In the genomic region with DNA sequence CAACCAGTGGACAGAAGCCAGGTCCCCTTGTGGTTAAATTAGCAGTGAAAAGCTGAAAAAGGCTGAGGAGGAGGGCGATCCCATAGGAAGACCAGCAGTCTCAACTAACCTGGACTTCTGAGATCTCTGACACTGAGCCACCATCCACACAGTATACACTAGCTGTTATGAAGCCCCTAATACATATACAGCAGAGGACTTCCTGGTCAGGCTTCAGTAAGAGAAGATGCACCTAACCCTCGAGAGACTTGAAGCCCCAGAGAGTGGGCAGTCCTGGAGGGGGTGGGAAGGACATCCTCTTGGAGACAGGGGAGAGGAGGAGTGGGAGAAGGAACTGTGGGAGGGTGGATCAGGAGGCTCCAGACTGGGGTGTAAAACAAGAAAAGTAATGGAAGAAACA, we compare ENCODE assay signal across 31 mouse cellular contexts.
"Had no signal": no experiment of that assay in that cellular context is flagged by ENCODE, and none has a peak within 500 bp of the region (broad histone marks: within the 10 kb centered on the region; RNA-seq: fewer than 3 reads in every experiment).

No protein-coding gene starts in this region.

- H3K4me3 ChIP-seq: left cerebral cortex, adult 2 months; limb, embryonic 10.5 days; limb, embryonic 12.5 days; limb, embryonic 13.5 days; limb, embryonic 15.5 days; liver, embryonic 12.5 days; liver, embryonic 13.5 days; liver, embryonic 15.5 days; lung, embryonic 15.5 days; megakaryocyte, embryonic 14.5 days; midbrain, embryonic 10.5 days; midbrain, embryonic 12.5 days; midbrain, embryonic 15.5 days; myocyte; neural tube, embryonic 12.5 days had no signal

- H3K9me3 ChIP-seq: limb, embryonic 10.5 days; limb, embryonic 12.5 days; limb, embryonic 13.5 days; limb, embryonic 15.5 days; liver, embryonic 12.5 days; liver, embryonic 13.5 days; liver, embryonic 15.5 days; lung, embryonic 15.5 days; midbrain, embryonic 10.5 days; midbrain, embryonic 12.5 days; midbrain, embryonic 15.5 days; neural tube, embryonic 12.5 days had no signal

- H3K4me1 ChIP-seq: limb, embryonic 12.5 days; limb, embryonic 15.5 days; liver, embryonic 12.5 days; liver, embryonic 13.5 days; liver, embryonic 15.5 days; lung, embryonic 15.5 days; megakaryocyte, embryonic 14.5 days; midbrain, embryonic 12.5 days; midbrain, embryonic 15.5 days; neural tube, embryonic 12.5 days had no signal

- H3K36me3 ChIP-seq: limb, embryonic 10.5 days; limb, embryonic 12.5 days; limb, embryonic 13.5 days; limb, embryonic 15.5 days; liver, embryonic 12.5 days; liver, embryonic 13.5 days; liver, embryonic 15.5 days; lung, embryonic 15.5 days; midbrain, embryonic 10.5 days; midbrain, embryonic 12.5 days; midbrain, embryonic 15.5 days; neural tube, embryonic 12.5 days had no signal

- DNase-seq: left cerebral cortex, postnatal 4 days; liver; liver, embryonic 13.5 days; liver, postnatal 0 days; lung, adult 18-20 months; lung, adult 2 months; lung, embryonic 14.5 days; lung, postnatal 10 days; lung, postnatal 14 days; lung, postnatal 36 days; lung, postnatal 4 days had no signal

- H3K27me3 ChIP-seq: limb, embryonic 12.5 days; limb, embryonic 13.5 days; limb, embryonic 15.5 days; liver, embryonic 12.5 days; liver, embryonic 13.5 days; liver, embryonic 15.5 days; lung, embryonic 15.5 days; megakaryocyte, embryonic 14.5 days; midbrain, embryonic 12.5 days; midbrain, embryonic 15.5 days; neural tube, embryonic 12.5 days had no signal

- ATAC-seq: liver, embryonic 12.5 days; liver, postnatal 0 days; lung, postnatal 0 days; midbrain, embryonic 15.5 days; midbrain, embryonic 16.5 days had no signal

- H3K9ac ChIP-seq: limb, embryonic 12.5 days; limb, embryonic 13.5 days; limb, embryonic 15.5 days; liver, embryonic 12.5 days; liver, embryonic 13.5 days; liver, embryonic 14.5 days; liver, embryonic 15.5 days; liver, postnatal 0 days; lung, embryonic 14.5 days; lung, embryonic 15.5 days; midbrain, embryonic 12.5 days; midbrain, embryonic 15.5 days; neural tube, embryonic 12.5 days had no signal

- H3K4me2 ChIP-seq: limb, embryonic 12.5 days; limb, embryonic 13.5 days; limb, embryonic 15.5 days; liver, embryonic 11.5 days; liver, embryonic 12.5 days; liver, embryonic 13.5 days; liver, embryonic 15.5 days; lung, embryonic 14.5 days; lung, embryonic 15.5 days; midbrain, embryonic 11.5 days; midbrain, embryonic 12.5 days; midbrain, embryonic 15.5 days; neural tube, embryonic 12.5 days had no signal

- H3K27ac ChIP-seq: left cerebral cortex, adult 2 months; limb, embryonic 10.5 days; limb, embryonic 12.5 days; limb, embryonic 13.5 days; limb, embryonic 15.5 days; liver, embryonic 12.5 days; liver, embryonic 13.5 days; liver, embryonic 14.5 days; liver, embryonic 15.5 days; lung, embryonic 15.5 days; macrophage; midbrain, embryonic 10.5 days; midbrain, embryonic 12.5 days; midbrain, embryonic 15.5 days; neural tube, embryonic 12.5 days had no signal
